Mouse (Mus musculus): ENCODE data around the gene Fkrp.

GRCm38 (mm10) chr7:16845072-16845819 lies 28.7 kb upstream of the Fkrp start:
- TF ChIP-seq CTCF (IDR thresholded peaks at IDR 0.05; ENCODE audit: insufficient read depth, low read length) (no peak), POLR2A (IDR thresholded peaks at IDR 0.05; ENCODE audit: borderline replicate concordance, extremely low read depth, low read depth, low read length) (no peak; the same call in 1 of the 2 replicates)

All from lung, adult 2 months (tissue).